Mouse (Mus musculus) CH12F3 (cell line): ENCODE results near the gene Klhdc10.

ENCODE experiments used
- in situ Hi-C: fragments of 300-500 bp; cut with MboI; formaldehyde crosslinking; loops from 2 replicates; pipeline ENCODE4 v1.14.3; 2020; ENCODE audit warnings: low sequenced_read_pairs

Klhdc10 gene

GRCm38 (mm10) chr6:30461755-30462344 lies 60.2 kb downstream of the Klhdc10 start:
- in situ Hi-C loops = no loop called here

- in situ Hi-C loops = no loop called here
Measured at GRCm38 (mm10) chr6:30462822-30463221, 61.2 kb downstream of the Klhdc10 start.

- in situ Hi-C loops = no loop called here
Measured at GRCm38 (mm10) chr6:30465586-30465985, 63.9 kb downstream of the Klhdc10 start.

- in situ Hi-C loops = no loop called here
Measured at GRCm38 (mm10) chr6:30468058-30468457, 66.4 kb downstream of the Klhdc10 start.

- in situ Hi-C loops = no loop called here
Measured at GRCm38 (mm10) chr6:30468684-30469083, 67.0 kb downstream of the Klhdc10 start.

GRCm38 (mm10) chr6:30469370-30469769 lies 67.7 kb downstream of the Klhdc10 start:
- in situ Hi-C loops = no loop called here

- in situ Hi-C loops = no loop called here
Measured at GRCm38 (mm10) chr6:30471706-30472105, 70.0 kb downstream of the Klhdc10 start.

- in situ Hi-C loops = no loop called here
Measured at GRCm38 (mm10) chr6:30476025-30476765, 74.5 kb downstream of the Klhdc10 start.

- in situ Hi-C loops = no loop called here
Measured at GRCm38 (mm10) chr6:30477210-30477714, 75.6 kb downstream of the Klhdc10 start.

- in situ Hi-C loops = no loop called here
Measured at GRCm38 (mm10) chr6:30477784-30478183, 76.1 kb downstream of the Klhdc10 start.

- in situ Hi-C loops = no loop called here
Measured at GRCm38 (mm10) chr6:30479418-30479817, 77.8 kb downstream of the Klhdc10 start.

- in situ Hi-C loops = no loop called here
Measured at GRCm38 (mm10) chr6:30482908-30483307, 81.2 kb downstream of the Klhdc10 start.

- in situ Hi-C loops = no loop called here
Measured at GRCm38 (mm10) chr6:30486504-30486903, 84.8 kb downstream of the Klhdc10 start.

- in situ Hi-C loops = no loop called here
Measured at GRCm38 (mm10) chr6:30499049-30499448, 97.4 kb downstream of the Klhdc10 start.
